Mouse (Mus musculus) E14TG2a.4 (cell line): Measurements from ENCODE around the gene Elk1.

Experiments
- CTCF ChIP-seq: conservative IDR thresholded peaks from 2 replicates; pipeline ENCODE4 v1.5.1; 2014; ENCODE audit warnings: low read length
- NANOG ChIP-seq: IDR thresholded peaks from 2 replicates; pipeline ENCODE4 v1.6.1; 2014; ENCODE audit warnings: borderline replicate concordance, low read length, mixed read lengths

GRCm38 (mm10) chrX:20929859-20930258 is 20.5 kb downstream of the Elk1 start:
- TF ChIP-seq CTCF: no peak
- no peak for TF ChIP-seq NANOG
